Mouse (Mus musculus): Measurements from ENCODE around the gene Ninj2.
"Not testable (repeated sequence)": the region's sequence is repeated elsewhere in the genome, so short reads cannot be mapped to it uniquely, and the experiment has no call there.

Gene Ninj2

DNA sequence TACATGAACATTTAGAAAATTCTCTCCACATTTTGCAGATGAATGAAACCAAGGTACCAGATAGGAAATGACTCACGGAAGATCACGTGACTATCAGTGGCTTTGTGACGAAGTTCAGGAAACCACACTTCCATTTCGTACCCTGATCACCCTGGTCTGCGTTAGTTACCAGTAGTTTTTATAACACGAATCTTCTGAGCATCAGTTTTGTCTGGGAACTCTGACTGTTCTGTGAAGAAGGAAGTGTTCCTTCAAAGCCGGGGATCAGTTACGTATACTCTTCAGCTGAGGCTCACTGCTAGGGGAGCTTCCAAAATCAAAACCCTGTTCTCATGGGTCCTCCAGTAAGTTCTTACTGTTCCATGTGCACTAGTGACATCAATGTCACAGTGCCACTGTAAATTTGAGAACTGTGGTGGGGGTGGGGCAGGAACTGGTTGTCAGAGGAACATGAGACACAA lies 10.2 kb upstream of the Ninj2 start:
- DNase-seq (ENCODE audit: low read depth, low spot score) = peak; percentile 96
- H3K27me3 ChIP-seq (ENCODE audit: control insufficient read depth, insufficient read depth, low read length, poor library complexity, severe bottlenecking) = no peaks in the 10 kb centered on the region

DNA sequence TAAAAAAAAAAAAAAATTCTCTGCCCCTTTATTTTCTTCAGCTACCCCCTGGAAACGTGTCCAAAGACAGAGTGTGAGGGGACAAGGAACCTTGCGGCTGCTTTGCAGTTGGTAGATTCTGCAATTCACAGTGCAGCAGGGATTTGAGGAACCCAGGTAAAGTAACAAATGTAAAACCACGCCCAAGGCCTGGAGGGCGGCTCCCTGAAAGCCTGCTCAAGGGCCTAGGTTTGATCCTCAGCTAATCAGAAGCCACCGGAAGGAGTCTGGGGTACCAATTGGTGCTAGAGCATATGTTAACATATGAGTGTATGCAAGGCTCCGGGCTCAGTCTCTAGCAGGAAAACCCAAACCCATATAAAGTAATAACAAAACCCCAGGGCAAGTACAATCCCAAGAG lies 9.7 kb upstream of the Ninj2 start:
- H3K27me3 ChIP-seq (ENCODE audit: control insufficient read depth, insufficient read depth, low read length, poor library complexity, severe bottlenecking) = no peaks in the 10 kb centered on the region
- DNase-seq (ENCODE audit: low read depth, low spot score) = no peak
- H3K36me3 ChIP-seq (ENCODE audit: control insufficient read depth, insufficient read depth, low read length, poor library complexity, severe bottlenecking) = no peaks in the 10 kb centered on the region

More for the DNA sequence above, 10.2 kb upstream of the Ninj2 start:
- H3K36me3 ChIP-seq (ENCODE audit: control insufficient read depth, insufficient read depth, low read length, poor library complexity, severe bottlenecking) = no peaks in the 10 kb centered on the region

DNA sequence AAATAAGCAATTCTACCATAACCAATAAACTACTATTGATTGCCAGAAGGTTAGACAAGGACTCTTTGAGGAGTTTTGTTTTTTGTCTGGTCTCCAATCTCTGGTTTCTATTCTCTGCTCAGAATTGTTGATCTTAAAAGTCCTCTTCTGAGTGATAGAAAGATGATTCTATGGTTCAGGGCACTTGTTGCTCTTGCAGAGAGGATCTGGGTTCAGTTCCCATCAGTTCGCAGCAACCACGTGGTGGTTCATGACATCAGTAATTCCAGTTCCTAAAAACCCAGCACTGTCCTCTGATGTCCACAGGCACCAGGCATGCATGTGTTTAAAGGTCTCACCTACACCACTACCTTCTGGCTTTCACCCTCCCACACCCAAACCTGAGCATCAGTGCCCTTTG lies 8.2 kb upstream of the Ninj2 start:
- no peaks in the 10 kb centered on the region for H3K27me3 ChIP-seq (ENCODE audit: control insufficient read depth, insufficient read depth, low read length, poor library complexity, severe bottlenecking)
- no peaks in the 10 kb centered on the region for H3K36me3 ChIP-seq (ENCODE audit: control insufficient read depth, insufficient read depth, low read length, poor library complexity, severe bottlenecking)
- peak; percentile 65 for DNase-seq (ENCODE audit: low read depth, low spot score)

DNA sequence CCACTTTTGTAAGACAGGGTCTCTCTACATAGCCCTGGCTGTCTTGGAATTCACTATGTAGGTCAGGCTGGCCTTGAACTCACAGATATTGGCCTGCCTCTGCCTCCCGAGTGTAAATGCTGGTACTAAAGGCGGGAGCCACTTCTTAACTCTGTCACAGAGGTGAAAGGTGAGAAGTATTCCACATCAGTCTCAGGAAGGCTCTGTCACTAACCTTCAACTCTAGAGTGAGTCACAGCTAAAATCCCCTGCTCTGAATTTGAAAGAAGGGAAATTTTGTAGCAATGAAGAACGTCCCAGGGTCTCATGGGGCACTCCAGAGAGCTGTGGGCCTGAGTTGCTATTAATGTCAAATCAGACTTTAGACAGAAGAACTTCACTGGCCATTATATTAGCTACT lies 7.3 kb upstream of the Ninj2 start:
- H3K36me3 ChIP-seq (ENCODE audit: control insufficient read depth, insufficient read depth, low read length, poor library complexity, severe bottlenecking) = no peaks in the 10 kb centered on the region
- no peaks in the 10 kb centered on the region for H3K27me3 ChIP-seq (ENCODE audit: control insufficient read depth, insufficient read depth, low read length, poor library complexity, severe bottlenecking)
- DNase-seq (ENCODE audit: low read depth, low spot score) = peak; percentile 40

DNA sequence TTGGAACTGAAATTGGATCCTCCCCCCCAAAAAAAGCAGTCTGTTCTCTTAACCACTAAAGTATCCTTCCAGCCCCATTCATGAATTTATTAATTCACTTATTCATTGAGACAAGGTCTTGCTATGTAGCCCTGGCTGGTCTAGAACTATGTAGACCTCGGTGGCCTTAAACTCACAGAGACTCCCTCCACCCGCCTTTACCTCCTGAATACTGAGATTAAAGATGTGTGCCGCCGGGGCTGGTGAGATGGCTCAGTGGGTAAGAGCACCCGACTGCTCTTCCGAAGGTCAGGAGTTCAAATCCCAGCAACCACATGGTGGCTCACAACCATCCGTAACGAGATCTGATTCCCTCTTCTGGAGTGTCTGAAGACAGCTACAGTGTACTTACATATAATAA lies 6.1 kb upstream of the Ninj2 start:
- H3K27me3 ChIP-seq (ENCODE audit: control insufficient read depth, insufficient read depth, low read length, poor library complexity, severe bottlenecking); DNase-seq (ENCODE audit: low read depth, low spot score); H3K36me3 ChIP-seq (ENCODE audit: control insufficient read depth, insufficient read depth, low read length, poor library complexity, severe bottlenecking): not testable (repeated sequence)

DNA sequence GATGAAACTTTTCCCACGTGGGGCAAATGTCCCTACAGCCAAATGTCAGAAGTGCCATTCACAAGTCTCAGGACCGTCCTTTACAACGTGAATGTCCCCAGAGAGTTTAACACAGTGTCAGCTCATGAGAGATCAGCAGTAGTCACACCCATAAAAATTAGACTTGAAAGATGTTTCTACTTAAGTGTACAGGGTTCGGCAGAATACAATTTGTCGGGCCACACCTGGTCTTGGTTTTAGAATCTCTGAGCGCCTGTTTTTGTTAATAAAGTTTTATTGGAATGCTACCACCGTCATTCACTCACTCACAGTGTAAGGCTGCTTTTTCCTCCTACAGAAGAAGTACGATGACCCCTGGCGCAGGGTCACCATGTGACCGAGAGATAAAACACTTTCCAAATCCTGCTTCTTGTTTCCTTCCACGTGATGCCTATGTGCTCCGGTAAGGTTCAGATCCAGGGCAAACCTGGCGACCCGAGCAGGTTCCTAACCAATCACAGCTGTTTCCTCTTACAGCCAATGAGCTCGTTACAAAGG lies 2.4 kb upstream of the Ninj2 start:
- H3K27me3 ChIP-seq (ENCODE audit: control insufficient read depth, insufficient read depth, low read length, poor library complexity, severe bottlenecking) = no peaks in the 10 kb centered on the region
- H3K36me3 ChIP-seq (ENCODE audit: control insufficient read depth, insufficient read depth, low read length, poor library complexity, severe bottlenecking) = no peaks in the 10 kb centered on the region
- no peak for DNase-seq (ENCODE audit: low read depth, low spot score)

DNA sequence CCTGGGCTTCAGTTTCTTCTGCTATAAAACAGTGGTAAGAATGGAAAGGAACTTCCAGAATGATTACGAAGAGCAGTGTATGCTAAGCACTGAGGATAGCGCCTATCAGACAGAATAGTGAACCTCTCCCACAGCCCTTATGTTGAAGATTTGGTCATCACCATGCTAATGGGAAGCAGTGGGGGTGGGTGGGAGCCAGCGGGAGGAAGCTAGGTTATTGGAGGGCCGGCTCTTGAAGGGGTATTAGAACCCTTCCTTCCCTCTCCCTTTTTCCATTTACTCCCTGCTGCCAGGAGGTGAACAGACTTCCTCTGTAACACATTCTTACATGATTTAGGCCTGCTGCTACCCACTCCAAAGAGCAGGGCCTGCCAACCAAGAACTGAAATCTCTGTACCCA lies 1.2 kb upstream of the Ninj2 start:
- Histone ChIP-seq H3K27me3 (ENCODE audit: control insufficient read depth, insufficient read depth, low read length, poor library complexity, severe bottlenecking) (no peaks in the 10 kb centered on the region), H3K36me3 (ENCODE audit: control insufficient read depth, insufficient read depth, low read length, poor library complexity, severe bottlenecking) (no peaks in the 10 kb centered on the region)
- DNase-seq (ENCODE audit: low read depth, low spot score) = no peak

DNA sequence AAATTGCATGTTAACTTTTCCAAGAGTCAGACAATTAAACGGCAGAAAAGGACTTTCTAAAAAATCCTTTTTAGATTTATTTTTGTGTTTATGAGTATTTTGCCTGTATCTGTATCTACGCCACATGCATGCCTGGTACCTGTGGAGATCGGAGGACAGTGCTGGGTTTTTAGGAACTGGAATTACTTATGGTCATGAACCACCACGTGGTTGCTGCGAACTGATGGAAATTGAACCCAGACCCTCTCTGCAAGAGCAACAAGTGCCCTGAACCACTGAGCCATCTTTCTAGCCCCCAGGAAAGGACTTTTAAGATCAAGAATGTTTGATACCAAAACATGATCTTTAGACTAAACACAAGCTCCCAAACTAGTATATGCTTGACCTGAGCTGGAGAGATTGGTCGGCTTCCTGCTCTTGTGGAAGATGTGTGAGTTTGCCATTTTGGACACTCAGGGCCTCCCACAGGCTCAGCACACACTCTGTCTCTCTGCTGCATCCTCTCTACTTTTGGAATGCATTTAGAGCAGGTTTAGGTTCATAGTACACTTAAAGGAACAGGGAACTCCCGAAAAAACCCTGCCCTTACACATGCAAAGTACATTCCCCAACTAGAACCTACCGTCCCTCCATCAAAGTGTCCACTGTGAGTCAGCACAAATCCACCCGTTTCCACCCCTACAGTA lies 1.1 kb downstream of the Ninj2 start:
- no peaks in the 10 kb centered on the region for H3K27me3 ChIP-seq (ENCODE audit: control insufficient read depth, insufficient read depth, low read length, poor library complexity, severe bottlenecking)
- DNase-seq (ENCODE audit: low read depth, low spot score) = no peak
- no peaks in the 10 kb centered on the region for H3K36me3 ChIP-seq (ENCODE audit: control insufficient read depth, insufficient read depth, low read length, poor library complexity, severe bottlenecking)

DNA sequence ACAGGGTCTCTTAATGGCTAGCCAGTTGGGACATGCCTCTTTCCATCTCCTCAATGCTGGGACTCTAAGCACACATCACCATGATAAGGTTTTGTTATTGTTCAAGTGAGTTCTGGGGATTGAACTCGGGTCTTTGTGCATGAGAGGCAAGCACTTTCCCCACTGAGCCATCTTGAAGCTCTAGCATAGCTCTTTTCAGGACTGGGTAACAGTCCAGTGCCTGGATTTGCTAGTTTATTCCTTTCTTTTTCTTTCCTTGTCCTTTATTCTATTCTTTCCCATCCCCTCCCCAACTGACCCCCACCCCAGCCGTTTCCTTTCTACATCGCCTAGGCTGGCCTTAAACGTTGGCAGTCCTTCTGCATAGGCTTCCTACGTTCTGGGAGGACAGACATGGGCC lies 1.9 kb downstream of the Ninj2 start:
- DNase-seq (ENCODE audit: low read depth, low spot score) = no peak
- H3K36me3 ChIP-seq (ENCODE audit: control insufficient read depth, insufficient read depth, low read length, poor library complexity, severe bottlenecking) = no peaks in the 10 kb centered on the region
- no peaks in the 10 kb centered on the region for H3K27me3 ChIP-seq (ENCODE audit: control insufficient read depth, insufficient read depth, low read length, poor library complexity, severe bottlenecking)

DNA sequence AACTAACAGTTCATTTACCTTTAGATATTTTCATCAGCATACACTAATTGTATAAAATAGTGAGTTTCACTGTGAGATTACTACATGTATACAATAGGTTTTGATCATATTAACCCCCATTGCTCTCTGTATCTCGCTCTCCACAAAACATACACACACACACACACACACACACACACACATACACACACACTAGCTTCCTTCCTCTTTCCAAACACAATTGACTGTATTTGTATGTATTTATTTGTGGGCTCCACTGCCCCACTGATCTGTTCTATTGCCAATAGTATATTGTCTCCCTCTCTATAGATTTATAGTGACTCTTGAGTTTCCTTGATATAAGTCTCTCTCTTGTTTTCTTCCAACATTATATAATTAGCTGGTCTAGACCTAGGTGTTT lies 2.4 kb downstream of the Ninj2 start:
- no peaks in the 10 kb centered on the region for H3K36me3 ChIP-seq (ENCODE audit: control insufficient read depth, insufficient read depth, low read length, poor library complexity, severe bottlenecking)
- DNase-seq (ENCODE audit: low read depth, low spot score) = peak; percentile 58
- no peaks in the 10 kb centered on the region for H3K27me3 ChIP-seq (ENCODE audit: control insufficient read depth, insufficient read depth, low read length, poor library complexity, severe bottlenecking)

DNA sequence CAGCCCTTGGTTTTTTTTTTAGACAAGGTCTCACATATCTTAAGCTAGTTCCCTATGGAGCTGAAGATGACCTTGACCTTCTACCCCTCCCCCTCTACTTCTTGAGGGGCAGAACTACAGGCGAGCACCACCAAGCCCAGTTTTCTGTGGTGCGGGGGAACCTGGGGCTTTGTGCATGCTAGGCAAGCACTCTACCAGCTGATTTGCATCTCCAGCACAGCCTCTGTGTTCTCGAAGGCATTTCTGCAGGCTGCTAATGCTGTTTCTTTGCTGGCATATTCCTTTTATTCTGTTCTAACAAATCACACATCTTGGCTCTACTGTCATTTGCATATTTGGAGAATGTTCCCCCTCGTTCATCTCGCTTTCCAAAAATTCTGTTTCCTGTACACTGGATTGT lies 6.2 kb downstream of the Ninj2 start:
- H3K27me3 ChIP-seq (ENCODE audit: control insufficient read depth, insufficient read depth, low read length, poor library complexity, severe bottlenecking) = no peaks in the 10 kb centered on the region
- DNase-seq (ENCODE audit: low read depth, low spot score) = no peak

DNA sequence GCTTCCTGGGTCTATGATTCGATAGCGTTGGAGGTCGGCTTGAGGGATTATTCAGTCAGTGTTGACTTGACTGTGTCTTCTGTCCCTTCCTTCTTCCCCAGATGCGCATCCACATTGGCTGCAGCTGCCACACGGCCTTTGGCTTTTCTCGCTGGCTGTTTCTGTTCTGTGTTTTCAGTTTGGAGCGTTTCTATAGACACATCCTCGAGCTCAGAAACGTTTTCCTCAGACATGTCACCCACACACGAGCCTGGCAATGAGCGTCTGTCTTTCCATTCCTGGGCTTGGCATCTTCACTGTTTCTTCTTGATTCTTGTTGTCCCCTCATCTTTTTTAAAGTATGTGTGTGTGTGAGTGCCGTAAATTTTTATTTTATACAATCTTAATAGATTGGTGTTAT lies 8.1 kb downstream of the Ninj2 start:
- Histone ChIP-seq H3K36me3 (ENCODE audit: control insufficient read depth, insufficient read depth, low read length, poor library complexity, severe bottlenecking) (no peaks in the 10 kb centered on the region), H3K27me3 (ENCODE audit: control insufficient read depth, insufficient read depth, low read length, poor library complexity, severe bottlenecking) (no peaks in the 10 kb centered on the region)
- DNase-seq (ENCODE audit: low read depth, low spot score) = no peak

More for the DNA sequence above, 6.2 kb downstream of the Ninj2 start:
- no peaks in the 10 kb centered on the region for H3K36me3 ChIP-seq (ENCODE audit: control insufficient read depth, insufficient read depth, low read length, poor library complexity, severe bottlenecking)

DNA sequence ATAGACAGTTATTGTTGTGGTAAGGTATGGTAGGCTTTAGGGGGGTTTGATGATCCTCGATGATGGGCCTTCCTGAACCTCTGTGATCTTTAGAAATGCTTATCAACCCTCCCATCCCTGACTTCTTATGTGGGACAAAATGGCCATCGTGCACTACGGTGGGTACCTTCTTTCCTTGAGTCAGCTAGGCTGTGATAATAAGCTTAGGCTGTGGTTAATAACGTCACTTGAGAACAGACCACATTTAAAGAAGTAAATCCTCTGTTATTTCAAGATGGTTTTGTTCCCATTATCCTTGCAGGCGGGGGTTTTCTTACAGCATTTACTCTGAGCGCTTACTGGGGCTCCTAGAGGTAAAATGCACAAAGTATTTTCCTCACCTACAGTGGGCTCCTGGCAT lies 8.8 kb downstream of the Ninj2 start:
- no peaks in the 10 kb centered on the region for H3K36me3 ChIP-seq (ENCODE audit: control insufficient read depth, insufficient read depth, low read length, poor library complexity, severe bottlenecking)
- H3K27me3 ChIP-seq (ENCODE audit: control insufficient read depth, insufficient read depth, low read length, poor library complexity, severe bottlenecking) = no peaks in the 10 kb centered on the region
- DNase-seq (ENCODE audit: low read depth, low spot score) = no peak

DNA sequence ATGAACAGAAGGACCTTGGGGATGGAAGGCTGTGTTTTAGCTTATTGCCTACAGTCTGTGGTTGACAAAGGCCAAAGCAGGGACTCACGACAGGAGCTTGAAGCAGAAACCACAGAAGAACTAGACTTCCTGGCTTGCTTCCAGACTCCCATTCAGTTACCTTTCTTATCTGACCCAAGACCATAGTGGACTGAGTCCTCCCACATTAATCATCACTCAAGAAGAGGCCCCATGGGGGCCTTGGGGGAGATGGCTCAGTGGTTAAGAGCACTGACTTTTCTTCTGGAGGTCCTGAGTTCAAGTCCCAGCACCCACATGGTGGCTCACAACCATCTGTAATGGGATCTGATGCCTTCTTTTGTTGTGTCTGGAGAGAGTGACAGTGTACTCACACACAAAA lies 10.0 kb downstream of the Ninj2 start:
- no peaks in the 10 kb centered on the region for H3K36me3 ChIP-seq (ENCODE audit: control insufficient read depth, insufficient read depth, low read length, poor library complexity, severe bottlenecking)
- no peak for DNase-seq (ENCODE audit: low read depth, low spot score)
- H3K27me3 ChIP-seq (ENCODE audit: control insufficient read depth, insufficient read depth, low read length, poor library complexity, severe bottlenecking) = no peaks in the 10 kb centered on the region

DNA sequence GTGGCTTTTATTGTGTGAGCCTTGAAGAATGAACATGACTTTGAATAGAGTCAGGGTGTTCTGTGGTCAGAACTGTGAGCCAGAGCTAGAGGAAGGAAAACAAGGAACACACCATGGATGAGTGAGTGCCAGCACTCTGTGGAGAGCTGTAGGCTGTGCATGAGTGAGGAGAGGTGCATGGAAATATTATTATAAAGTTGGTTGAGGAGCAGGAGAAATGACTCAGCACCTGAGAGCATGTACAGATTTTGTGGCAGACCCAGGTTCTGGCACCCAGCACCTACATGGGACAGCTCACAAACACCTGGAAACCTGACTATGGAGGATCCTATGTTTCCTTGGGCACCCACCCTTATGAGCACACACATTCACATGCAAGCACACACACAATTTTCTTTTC lies 11.9 kb downstream of the Ninj2 start:
- H3K27me3 ChIP-seq (ENCODE audit: control insufficient read depth, insufficient read depth, low read length, poor library complexity, severe bottlenecking) = no peaks in the 10 kb centered on the region
- no peak for DNase-seq (ENCODE audit: low read depth, low spot score)
- H3K36me3 ChIP-seq (ENCODE audit: control insufficient read depth, insufficient read depth, low read length, poor library complexity, severe bottlenecking) = no peaks in the 10 kb centered on the region

DNA sequence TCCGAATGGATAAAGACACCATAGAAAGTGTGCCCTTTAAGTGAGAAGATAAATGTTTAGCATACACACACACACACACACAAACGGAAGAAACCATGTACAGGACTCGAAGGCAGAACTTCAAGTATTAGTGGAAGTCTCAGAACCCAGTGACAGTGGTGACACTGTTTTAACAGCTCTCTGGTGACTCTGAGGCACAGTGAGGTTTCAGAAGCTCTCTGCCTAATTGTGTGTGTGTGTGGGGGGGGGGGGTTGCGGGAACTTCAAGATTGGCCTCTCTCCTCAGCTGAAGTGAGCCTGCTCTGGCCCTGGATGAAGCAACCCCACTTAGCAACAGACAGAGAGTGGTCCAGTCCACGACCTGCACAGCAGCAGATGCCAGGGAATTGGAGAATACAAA lies 14.4 kb downstream of the Ninj2 start:
- Histone ChIP-seq H3K36me3 (ENCODE audit: control insufficient read depth, insufficient read depth, low read length, poor library complexity, severe bottlenecking) (no peaks in the 10 kb centered on the region), H3K27me3 (ENCODE audit: control insufficient read depth, insufficient read depth, low read length, poor library complexity, severe bottlenecking) (no peaks in the 10 kb centered on the region)
- DNase-seq (ENCODE audit: low read depth, low spot score) = no peak

Measured in splenic B cell, adult 2 months (primary cell).